Mouse (Mus musculus): Measurements from ENCODE around the gene Ssc4d. TPM values are rescaled to one million over a fixed set of nuclear protein-coding genes. Genes with fewer than 3 reads are reported as not detected.

The Ssc4d gene
- total RNA-seq, 2 experiments from 2014 or later, result 2.1 to 2.3 TPM

GRCm38 (mm10) chr5:135911633-135912220, 62.6 kb downstream of the Ssc4d start:
- DNase-seq (ENCODE audit: low spot score in 2 of 2), result no peak

GRCm38 (mm10) chr5:135910813-135911212, 63.5 kb downstream of the Ssc4d start:
- no peak for DNase-seq (ENCODE audit: low spot score in 2 of 2)

Other genes starting within 250 kb of the Ssc4d start
- gene Tmem120a, start 230.1 kb downstream of the Ssc4d start, total RNA-seq (2021), result 10 to 100 TPM; 20.9 to 21.9 TPM
- under 1 TPM; 0.55 to 0.87 TPM for gene Styxl1, start 196.1 kb downstream of the Ssc4d start, total RNA-seq (2021)
- gene Mdh2, start 196.1 kb downstream of the Ssc4d start, total RNA-seq (2021), result 100 to 1,000 TPM; 469 to 476 TPM
- gene Srrm3, start 167.6 kb downstream of the Ssc4d start, total RNA-seq (2021), result 10 to 100 TPM; 62.6 to 72.2 TPM
- 1 to 10 TPM; 4.2 to 6.1 TPM for gene Hspb1, start 86.6 kb downstream of the Ssc4d start, total RNA-seq (2021)
- gene Ywhag, start 39.9 kb downstream of the Ssc4d start, total RNA-seq (2021), result 1,000 to 10,000 TPM; 1,571 to 1,708 TPM
- not detected for gene Zp3, start 5.6 kb upstream of the Ssc4d start, total RNA-seq (2021)
- 10 to 100 TPM; 10.0 to 12.4 TPM for gene Dtx2, start 20.3 kb upstream of the Ssc4d start, total RNA-seq (2021)
- not detected for gene Upk3b, start 64.0 kb upstream of the Ssc4d start, total RNA-seq (2021)
- gene Upk3bl, start 80.0 kb upstream of the Ssc4d start, total RNA-seq (2021), result not detected
- gene Rasa4, start 109.4 kb upstream of the Ssc4d start, total RNA-seq (2021), result 1 to 10 TPM; 4.3 to 8.5 TPM
- gene Polr2j, start 142.1 kb upstream of the Ssc4d start, total RNA-seq (2021), result 10 to 100 TPM; 63.5 to 92.7 TPM
- gene Lrwd1, start 161.5 kb upstream of the Ssc4d start, total RNA-seq (2021), result 10 to 100 TPM; 15.9 to 16.5 TPM
- 10 to 100 TPM; 10.0 to 10.7 TPM for gene Alkbh4, start 161.6 kb upstream of the Ssc4d start, total RNA-seq (2021)
- gene Orai2, start 196.2 kb upstream of the Ssc4d start, total RNA-seq (2021), result 10 to 100 TPM; 80.6 to 98.3 TPM
- gene Prkrip1, start 224.4 kb upstream of the Ssc4d start, total RNA-seq (2021), result 10 to 100 TPM; 45.2 to 46.3 TPM

Measured in layer of hippocampus, postnatal 10 days (tissue).